Mouse (Mus musculus) limb, embryonic 14.5 days (tissue): Measurements from ENCODE around the gene Fam171a1. TPM values are rescaled to one million over a fixed set of nuclear protein-coding genes. Genes with fewer than 3 reads are reported as not detected.

Source experiments
- ATAC-seq: fragments of 200-750 bp; cut with Nextera tagmentation; 2 replicates; pipeline ENCODE4 v1.8.0; 2017; ENCODE audit warnings: low read depth, moderate number of reproducible peaks, moderate TSS enrichment; ENCODE audit not compliant: low FRiP score
- DNase-seq: peaks from one replicate; pipeline ENCODE4 v3.0.0-alpha.2; 2015; ENCODE audit warnings: low spot score
- H3K27ac ChIP-seq: fragments of 300-500 bp; sonication (generic); replicated peaks from 2 replicates; pipeline ENCODE4 v1.5.1; 2014; ENCODE audit warnings: low read depth, mild to moderate bottlenecking, low read length, moderate library complexity, mixed read lengths
- H3K27me3 ChIP-seq: fragments of 300-500 bp; sonication (generic); 2 replicates; pipeline ENCODE4 v1.6.1; 2014; ENCODE audit warnings: low read length, mixed read lengths; ENCODE audit not compliant: control insufficient read depth, insufficient read depth
- H3K36me3 ChIP-seq: fragments of 300-500 bp; sonication (generic); 2 replicates; pipeline ENCODE4 v1.6.1; 2014; ENCODE audit warnings: mild to moderate bottlenecking, low read length, moderate library complexity, mixed read lengths; ENCODE audit not compliant: control insufficient read depth, insufficient read depth
- H3K4me1 ChIP-seq: fragments of 300-500 bp; sonication (generic); 2 replicates; pipeline ENCODE4 v1.6.1; 2014; ENCODE audit warnings: antibody characterized with exemption, low read length, mixed read lengths; ENCODE audit not compliant: control insufficient read depth, insufficient read depth
- H3K4me2 ChIP-seq: fragments of 300-500 bp; sonication (generic); replicated peaks from 2 replicates; pipeline ENCODE4 v1.6.1; 2014; ENCODE audit warnings: low read depth, mild to moderate bottlenecking, low read length, moderate library complexity; ENCODE audit not compliant: severe bottlenecking
- H3K4me3 ChIP-seq: fragments of 300-500 bp; sonication (generic); replicated peaks from 2 replicates; pipeline ENCODE4 v1.5.1; 2014; ENCODE audit warnings: low read length
- H3K9ac ChIP-seq: fragments of 300-500 bp; sonication (generic); 2 replicates; pipeline ENCODE4 v1.6.1; 2014; ENCODE audit warnings: mild to moderate bottlenecking, low read depth, low read length, moderate library complexity; ENCODE audit not compliant: severe bottlenecking
- H3K9me3 ChIP-seq: fragments of 300-500 bp; sonication (generic); 2 replicates; pipeline ENCODE4 v1.6.1; 2016; ENCODE audit warnings: low read length; ENCODE audit not compliant: control insufficient read depth
- POLR2A ChIP-seq: fragments of 200-500 bp; IDR thresholded peaks from 2 replicates; pipeline ENCODE4 v1.8.0; 2012; ENCODE audit warnings: inconsistent platforms, mild to moderate bottlenecking, moderate library complexity, borderline replicate concordance; ENCODE audit not compliant: insufficient read depth, insufficient read length; ENCODE audit errors: extremely low read depth
- WGBS: fragments of 180-500 bp; shearing (Covaris S2); extraction: QIAGEN DNeasy Blood & Tissue Kit; methylation state at CpG from one replicate; pipeline ENCODE4 v1.1.7; 2014; 5-methylcytosine and 5-hydroxymethylcytosine counted together
- polyA plus RNA-seq, 2 experiments: library from polyadenylated mRNA; depleted of rRNA in 1 of 2; stranded (reverse) in 1 of 2; unstranded in 1 of 2; fragments of >200 nt; fragmentation: Nextera tagmentation in 1 of 2; extraction: Ambion mirVana in 1 of 2; gene quantifications; 2 replicates each; pipeline versions ENCODE4 v1.2.1 to v1.2.3; 2012 to 2014

The Fam171a1 gene
- polyA plus RNA-seq, 2 experiments = 31.7 to 32.7 TPM

GRCm38 (mm10) chr2:3183656-3184055 lies 69.6 kb downstream of the Fam171a1 start:
- Histone ChIP-seq H3K9me3 (no peaks in the 10 kb centered on the region), H3K4me2 (no peak overlapping the region), H3K4me1 (peaks cover 2% of the 10 kb centered on the region; the same call in 1 of the 2 replicates), H3K36me3 (peaks cover 18% of the 10 kb centered on the region), H3K4me3 (no peak overlapping the region), H3K9ac (no peak overlapping the region), H3K27ac (no peak overlapping the region), H3K27me3 (no peaks in the 10 kb centered on the region)
- ATAC-seq = no peak
- no peak for DNase-seq
- no peak for TF ChIP-seq POLR2A
- 91% methylated on average over 5 of the region's 5 CpGs for WGBS

GRCm38 (mm10) chr2:3185335-3185734 lies 71.3 kb downstream of the Fam171a1 start:
- Histone ChIP-seq H3K9ac (no peak overlapping the region), H3K9me3 (no peaks in the 10 kb centered on the region), H3K4me2 (no peak overlapping the region), H3K27me3 (no peaks in the 10 kb centered on the region), H3K27ac (no peak overlapping the region), H3K36me3 (peaks cover 16% of the 10 kb centered on the region), H3K4me1 (0 out of 2 replicates have a peak, but pooled peaks cover 2% of the 10 kb centered on the region), H3K4me3 (no peak overlapping the region)
- no peak for DNase-seq
- WGBS = 78% methylated on average over 5 of the region's 5 CpGs
- no peak for ATAC-seq
- TF ChIP-seq POLR2A = no peak

- peaks cover 24% of the 10 kb centered on the region for H3K36me3 ChIP-seq
- DNase-seq = no peak
- no peak for ATAC-seq
- H3K9me3 ChIP-seq = no peaks in the 10 kb centered on the region
- WGBS = 88% methylated on average over 10 of the region's 10 CpGs
- H3K4me3 ChIP-seq = no peak overlapping the region
- H3K27ac ChIP-seq = no peak overlapping the region
- H3K4me1 ChIP-seq = no peaks in the 10 kb centered on the region
- no peak overlapping the region for H3K4me2 ChIP-seq
- H3K9ac ChIP-seq = no peak overlapping the region
- TF ChIP-seq POLR2A = no peak
- no peaks in the 10 kb centered on the region for H3K27me3 ChIP-seq
These were observed 74.9 kb downstream of the Fam171a1 start for GRCm38 (mm10) chr2:3188745-3189475.

GRCm38 (mm10) chr2:3191149-3191548 lies 77.1 kb downstream of the Fam171a1 start:
- H3K27me3 ChIP-seq = no peaks in the 10 kb centered on the region
- no peak for ATAC-seq
- no peak for TF ChIP-seq POLR2A
- H3K9me3 ChIP-seq = no peaks in the 10 kb centered on the region
- WGBS = 87% methylated on average over 6 of the region's 6 CpGs
- H3K27ac ChIP-seq = no peak overlapping the region
- H3K4me1 ChIP-seq = no peaks in the 10 kb centered on the region
- H3K4me2 ChIP-seq = no peak overlapping the region
- DNase-seq = no peak
- H3K9ac ChIP-seq = no peak overlapping the region
- peaks cover 30% of the 10 kb centered on the region for H3K36me3 ChIP-seq
- H3K4me3 ChIP-seq = no peak overlapping the region

- Histone ChIP-seq H3K4me3 (no peak overlapping the region), H3K4me1 (no peaks in the 10 kb centered on the region), H3K27ac (no peak overlapping the region), H3K9me3 (no peaks in the 10 kb centered on the region), H3K27me3 (no peaks in the 10 kb centered on the region), H3K36me3 (peaks cover 24% of the 10 kb centered on the region), H3K4me2 (no peak overlapping the region), H3K9ac (no peak overlapping the region)
- 34% methylated on average over 5 of the region's 5 CpGs for WGBS
- DNase-seq (no peak), ATAC-seq (no peak)
- TF ChIP-seq POLR2A = no peak
These were observed 81.5 kb downstream of the Fam171a1 start for GRCm38 (mm10) chr2:3195511-3195910.
